Mouse (Mus musculus) mature B cell (primary cell): ENCODE data around the gene Ankrd9.

Experiments used
- in situ Hi-C: fragments of 300-500 bp; cut with MboI; formaldehyde crosslinking; loops from 2 replicates; pipeline ENCODE4 v1.14.3; 2019

Gene Ankrd9

GRCm38 (mm10) chr12:110961973-110962372 lies 16.9 kb downstream of the Ankrd9 start:
- in situ Hi-C loops = no loop called here

- in situ Hi-C loops = no loop called here
Observed at GRCm38 (mm10) chr12:110954351-110954991, 24.4 kb downstream of the Ankrd9 start.

GRCm38 (mm10) chr12:110953900-110954299 lies 24.9 kb downstream of the Ankrd9 start:
- in situ Hi-C loops = no loop called here

GRCm38 (mm10) chr12:110953443-110953842 lies 25.4 kb downstream of the Ankrd9 start:
- in situ Hi-C loops = no loop called here

GRCm38 (mm10) chr12:110952628-110953385 lies 26.0 kb downstream of the Ankrd9 start:
- in situ Hi-C loops = no loop called here

- in situ Hi-C loops = no loop called here
Observed at GRCm38 (mm10) chr12:110951236-110951635, 27.6 kb downstream of the Ankrd9 start.

GRCm38 (mm10) chr12:110950151-110950550 lies 28.7 kb downstream of the Ankrd9 start:
- in situ Hi-C loops = no loop called here

GRCm38 (mm10) chr12:110949410-110949809 lies 29.4 kb downstream of the Ankrd9 start:
- in situ Hi-C loops = no loop called here

GRCm38 (mm10) chr12:110948910-110949201 lies 30.0 kb downstream of the Ankrd9 start:
- in situ Hi-C loops = no loop called here

- in situ Hi-C loops = no loop called here
Observed at GRCm38 (mm10) chr12:110948082-110948909, 30.5 kb downstream of the Ankrd9 start.

- in situ Hi-C loops = no loop called here
Observed at GRCm38 (mm10) chr12:110946216-110946615, 32.6 kb downstream of the Ankrd9 start.

GRCm38 (mm10) chr12:110940869-110941268 lies 38.0 kb downstream of the Ankrd9 start:
- in situ Hi-C loops = no loop called here

- in situ Hi-C loops = loop anchor here (5.0 kb wide), 1 partner anchor 53 kb away; no protein-coding TSS in a partner anchor
Observed at GRCm38 (mm10) chr12:110939385-110939784, 39.5 kb downstream of the Ankrd9 start.

GRCm38 (mm10) chr12:110937496-110937895 lies 41.3 kb downstream of the Ankrd9 start:
- in situ Hi-C loops = loop anchor here (5.0 kb wide), 1 partner anchor 55 kb away; no protein-coding TSS in a partner anchor

GRCm38 (mm10) chr12:110935983-110936620 lies 42.7 kb downstream of the Ankrd9 start:
- in situ Hi-C loops = loop anchor here (5.0 kb wide), 1 partner anchor 56 kb away; no protein-coding TSS in a partner anchor

- in situ Hi-C loops = no loop called here
Observed at GRCm38 (mm10) chr12:110932820-110933219, 46.0 kb downstream of the Ankrd9 start.
